Mouse (Mus musculus) kidney, adult 9 months (tissue): Measurements from ENCODE around the gene Ghsr.

Source experiments
- DNase-seq: peaks from one replicate; pipeline ENCODE4 v3.0.0; 2022

The Ghsr gene

DNA sequence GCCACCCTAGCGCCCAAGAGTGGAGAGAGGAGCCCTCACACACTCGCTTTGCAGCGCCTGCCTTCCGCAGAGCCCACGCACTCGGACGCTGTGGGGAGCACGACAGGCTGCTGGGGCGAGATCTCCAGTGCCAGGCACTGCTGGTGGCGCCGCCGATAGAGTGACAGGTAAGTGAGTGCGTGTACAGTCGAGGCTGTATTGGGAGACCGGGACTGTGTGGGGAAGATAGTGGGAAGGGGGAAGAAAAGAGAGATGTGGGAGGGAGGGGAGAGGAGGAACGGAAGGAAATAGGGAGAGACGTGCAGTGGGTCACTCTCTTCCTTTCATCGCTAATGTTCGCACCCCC is at the start of gene Ghsr:
Gene Ghsr, plus strand, starts transcription at position 76 of the 346 bp plus-strand sequence.
- DNase-seq, result no peak

DNA sequence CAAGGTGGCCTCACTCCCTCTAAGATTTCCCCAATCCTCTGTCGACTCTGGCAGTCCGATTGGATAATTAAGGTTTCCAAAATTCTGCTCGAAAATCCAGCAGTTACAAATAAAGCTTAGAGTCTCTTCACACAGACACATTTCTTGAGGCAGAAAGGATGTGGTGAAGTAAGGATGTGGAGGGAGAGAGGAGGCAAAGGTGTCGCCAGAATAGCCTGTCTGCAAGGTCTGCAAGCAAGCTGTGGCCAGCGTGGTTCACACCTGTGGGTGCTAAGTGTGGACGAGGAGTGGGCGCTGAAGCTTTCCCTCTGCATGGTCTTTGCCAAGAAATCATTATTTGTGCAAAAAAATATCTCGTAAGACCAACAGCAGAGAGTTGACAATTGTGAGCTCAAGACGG is 48.6 kb upstream of the Ghsr start:
- DNase-seq, result no peak

DNA sequence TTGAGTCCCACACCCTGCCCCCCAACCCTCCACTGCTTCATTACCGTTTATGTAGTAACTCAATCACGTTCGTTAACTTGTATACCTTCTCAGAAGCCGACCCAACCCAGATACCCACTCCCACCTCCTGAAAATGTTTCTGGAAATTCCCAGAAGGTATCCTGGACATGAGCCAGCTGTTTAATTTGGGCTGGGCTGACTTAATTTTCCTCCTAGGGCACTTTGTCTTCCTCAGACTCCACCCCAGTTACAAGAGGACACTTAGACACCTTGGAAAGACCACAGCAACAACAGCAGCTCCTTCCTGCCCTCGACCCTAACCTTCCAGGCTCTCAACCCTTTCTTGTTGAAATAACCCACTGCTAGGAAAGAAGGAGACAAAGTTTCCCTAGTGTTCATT is 47.6 kb upstream of the Ghsr start:
- peak; percentile 76 for DNase-seq

DNA sequence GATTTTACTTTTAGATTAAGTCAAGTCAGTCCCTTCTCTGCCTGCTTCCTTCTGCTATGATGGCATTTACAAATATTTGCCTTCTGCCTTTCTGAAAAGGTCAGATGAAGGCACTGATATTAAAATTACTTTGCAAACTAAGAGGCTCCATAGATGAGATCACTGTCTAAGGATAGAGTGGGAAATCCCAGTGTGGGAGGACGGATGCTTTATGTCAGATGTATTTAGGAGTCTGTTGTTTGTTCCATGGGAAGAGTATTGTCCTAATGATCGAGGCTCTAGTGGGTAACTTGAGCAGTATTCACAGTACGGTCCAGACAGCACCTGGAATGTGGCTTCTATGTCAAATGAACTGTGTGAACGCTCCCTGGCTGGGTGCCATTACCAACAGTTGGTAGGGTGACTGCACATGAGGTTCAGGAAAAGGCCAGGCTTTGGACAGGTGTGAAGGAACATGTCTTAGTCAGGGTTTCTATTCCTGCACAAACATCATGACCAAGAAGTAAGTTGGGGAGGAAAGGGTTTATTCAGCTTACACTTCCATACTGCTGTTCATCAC is 44.4 kb upstream of the Ghsr start:
- DNase-seq, result peak; percentile 79

DNA sequence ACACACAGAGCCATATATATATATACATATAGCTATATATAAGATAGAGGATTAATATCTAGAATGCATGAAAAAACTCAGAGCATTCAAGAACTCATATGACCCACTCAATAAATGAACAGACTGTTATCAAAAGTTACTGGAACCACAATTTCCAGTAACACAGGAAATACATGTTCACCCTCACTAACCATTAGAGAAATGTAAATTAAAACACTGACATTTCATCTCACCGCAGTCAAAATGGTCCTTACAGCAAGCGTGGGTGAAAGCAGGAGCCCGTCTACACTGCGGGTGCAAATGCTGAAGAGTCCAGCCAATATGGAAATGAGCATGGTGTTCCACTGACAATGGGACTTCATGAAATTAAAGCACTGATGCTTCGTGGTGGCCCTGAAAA is 40.4 kb upstream of the Ghsr start:
- no peak for DNase-seq

DNA sequence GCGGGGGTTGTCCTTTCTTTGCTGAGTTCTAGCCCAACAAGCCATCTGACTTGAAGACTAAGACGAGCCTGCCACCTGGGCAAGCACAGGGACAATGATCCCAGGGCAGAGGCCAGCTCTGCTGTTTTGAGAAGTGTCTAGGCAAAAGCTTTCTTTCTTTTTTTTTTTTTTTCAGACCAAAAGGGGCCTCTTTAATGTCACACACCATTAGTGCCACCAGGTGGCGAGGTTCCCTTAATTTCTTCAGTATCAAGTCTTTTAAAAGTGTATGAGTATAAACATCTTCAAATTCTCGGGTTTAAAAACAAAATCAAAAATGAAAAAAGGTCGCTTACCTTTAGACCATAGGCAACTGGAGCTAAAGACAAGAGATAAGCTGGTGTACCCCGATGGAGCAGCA is 32.7 kb upstream of the Ghsr start:
- DNase-seq, result peak; percentile 71

DNA sequence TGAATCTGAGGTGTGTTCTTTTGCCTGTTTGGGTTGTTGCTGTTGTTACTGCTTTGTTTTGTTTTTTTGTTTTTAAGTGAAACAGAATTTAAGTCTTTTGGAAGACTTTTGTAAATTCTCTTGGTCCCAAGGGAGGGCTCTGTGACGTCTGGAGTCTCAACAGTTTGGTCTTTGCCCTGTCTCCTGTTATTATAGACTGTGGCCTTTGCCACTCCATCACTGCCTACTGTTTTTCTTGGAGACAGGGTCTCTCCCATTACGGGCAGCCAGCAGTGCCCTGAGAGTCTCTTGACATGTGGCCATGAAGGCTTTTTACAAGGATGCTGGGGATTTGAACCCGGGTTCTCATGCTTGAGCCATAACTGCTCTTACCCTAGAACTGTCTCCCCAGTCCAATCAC is 32.3 kb upstream of the Ghsr start:
- peak; percentile 47 for DNase-seq

DNA sequence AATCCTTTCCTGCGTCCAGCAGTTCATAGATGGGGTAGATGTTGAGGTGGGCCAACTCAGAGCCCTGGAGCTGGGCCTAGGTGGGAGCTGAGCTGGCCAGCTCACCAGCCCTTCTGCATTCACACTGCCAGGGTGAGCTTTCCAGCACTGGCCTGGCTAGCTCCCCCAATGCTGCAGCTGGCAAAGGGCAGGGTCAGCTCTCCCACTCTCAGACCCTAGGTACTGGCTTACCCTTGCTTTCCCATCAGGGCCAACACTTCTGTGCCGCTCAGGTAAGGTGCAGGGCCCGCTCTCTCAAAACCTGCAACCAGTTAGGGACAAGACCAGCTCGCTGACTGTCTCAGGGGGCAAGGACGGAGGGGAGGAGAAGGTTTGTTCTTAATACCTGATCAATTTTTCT is 30.4 kb upstream of the Ghsr start:
- no peak for DNase-seq

DNA sequence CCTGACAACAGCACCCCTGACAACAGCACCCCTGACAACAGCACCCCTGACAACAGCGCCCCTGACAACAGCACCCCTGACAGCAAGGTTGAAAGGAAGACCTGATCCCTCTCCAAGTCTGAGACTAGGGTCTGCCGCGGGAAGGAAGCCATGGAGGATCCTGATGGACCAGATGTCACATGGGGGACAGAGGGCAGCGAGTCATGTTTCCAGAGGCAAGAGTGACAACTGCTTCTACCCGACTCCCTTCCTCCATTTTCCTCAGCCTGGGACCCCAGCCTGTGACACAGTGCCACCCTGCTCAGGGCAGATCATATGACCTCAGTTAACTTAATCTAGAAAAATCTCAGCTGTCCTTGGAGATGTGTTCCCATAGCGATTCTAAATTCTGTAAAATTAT is 28.7 kb upstream of the Ghsr start:
- DNase-seq, result no peak

DNA sequence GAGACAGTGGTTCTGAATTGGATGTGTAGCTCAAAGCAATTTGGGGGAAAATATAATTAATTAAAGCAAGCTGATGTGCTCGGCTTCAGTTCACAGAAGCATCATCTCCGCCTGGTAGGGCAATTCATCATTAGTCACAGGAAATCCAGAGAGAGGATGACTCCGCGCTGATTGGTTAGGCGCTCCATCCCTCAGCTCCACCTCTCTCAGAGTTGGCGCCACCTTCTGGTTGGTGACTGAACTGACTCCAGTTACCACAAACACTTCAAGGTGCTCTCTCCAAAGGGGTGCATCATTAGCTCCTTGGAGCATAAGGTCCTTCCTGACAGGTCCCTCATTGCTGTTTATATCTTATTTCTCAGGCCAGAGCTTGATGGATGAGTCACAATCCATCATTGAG is 25.6 kb upstream of the Ghsr start:
- DNase-seq, result peak; percentile 73

DNA sequence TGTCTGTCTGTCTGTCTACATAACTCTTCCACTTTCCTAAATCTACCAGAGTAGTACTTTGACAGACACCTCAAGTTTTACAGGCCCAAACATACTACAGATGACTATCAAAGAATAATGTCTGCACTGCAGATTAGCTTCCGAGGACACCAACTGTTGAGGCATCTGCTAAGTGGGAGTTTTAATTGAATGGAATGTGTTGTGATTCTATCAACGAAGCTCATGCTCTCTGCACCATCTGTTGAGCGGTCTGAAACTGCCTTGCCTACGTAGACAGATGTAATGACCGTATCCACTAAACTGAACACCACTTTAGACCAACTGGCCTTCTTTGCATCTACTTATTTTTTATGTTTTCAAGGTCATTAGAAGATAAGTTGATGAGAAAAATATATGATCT is 22.7 kb upstream of the Ghsr start:
- DNase-seq, result no peak

DNA sequence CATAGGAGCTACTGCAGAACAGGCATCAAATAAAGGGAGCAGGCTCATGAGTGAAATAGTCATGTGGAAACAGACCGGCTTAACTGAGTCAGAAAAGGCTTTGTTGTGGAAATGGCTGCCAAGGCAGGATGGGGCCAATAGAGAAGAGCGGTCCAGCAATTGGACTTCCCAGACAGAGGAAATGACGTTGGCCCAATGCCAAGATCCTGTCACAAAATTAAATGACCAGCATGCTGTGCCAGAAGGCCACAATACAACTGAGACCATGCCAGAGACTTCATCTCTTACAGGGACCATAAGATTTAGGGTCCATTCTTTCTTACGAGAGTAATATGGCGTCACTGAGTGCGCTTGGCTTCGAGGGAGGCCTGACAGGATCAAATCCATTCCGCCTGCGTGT is 20.0 kb upstream of the Ghsr start:
- DNase-seq, result peak; percentile 79

DNA sequence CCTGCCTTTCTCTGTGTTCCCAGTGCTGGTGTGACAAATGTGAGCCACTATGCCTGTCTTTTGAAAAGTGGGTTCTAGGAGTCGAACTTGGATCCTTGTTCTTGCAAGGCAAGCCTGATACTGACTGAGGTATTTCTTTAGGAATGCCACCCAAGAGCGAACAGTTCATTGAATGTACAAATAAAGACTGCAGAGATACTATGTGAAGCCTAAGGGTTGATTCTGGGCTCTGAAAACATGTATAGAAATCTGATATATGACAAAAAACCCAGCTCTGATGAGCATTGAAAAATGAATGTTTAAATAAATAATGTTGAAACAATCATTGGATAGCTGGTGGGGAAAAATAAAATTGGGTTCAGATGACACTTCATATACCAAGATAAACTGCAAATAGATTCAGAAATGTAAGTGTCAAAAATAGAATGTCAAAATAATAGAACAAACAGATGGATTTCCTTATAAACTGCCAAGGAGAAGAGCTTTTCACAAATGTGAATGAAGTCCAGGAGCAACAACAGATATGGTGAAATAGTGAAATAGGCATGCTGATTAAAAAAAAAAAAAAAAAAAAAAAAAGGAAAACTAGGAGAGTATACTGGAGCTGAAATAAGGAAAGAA is 11.9 kb upstream of the Ghsr start:
- DNase-seq, result no peak

DNA sequence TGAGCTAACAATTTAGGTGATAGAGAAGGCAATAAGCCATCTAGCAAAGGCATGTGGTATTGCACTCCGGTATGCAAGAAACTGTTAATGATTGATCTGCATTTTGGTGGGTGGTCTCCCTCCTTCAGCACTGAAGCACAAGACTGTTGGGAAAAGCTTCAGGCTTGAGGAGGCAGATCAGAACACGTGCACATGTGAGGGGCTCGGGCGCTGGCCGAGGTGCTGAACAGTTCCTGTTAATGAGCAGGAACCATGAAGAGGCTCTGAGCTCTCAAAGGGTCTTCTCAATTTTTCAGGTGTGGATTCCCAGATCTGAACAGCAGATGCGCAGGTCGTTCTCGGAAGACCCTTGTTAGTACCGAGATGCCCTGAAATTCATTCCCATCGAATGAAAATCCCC is 1.0 kb upstream of the Ghsr start:
- peak; percentile 32 for DNase-seq

DNA sequence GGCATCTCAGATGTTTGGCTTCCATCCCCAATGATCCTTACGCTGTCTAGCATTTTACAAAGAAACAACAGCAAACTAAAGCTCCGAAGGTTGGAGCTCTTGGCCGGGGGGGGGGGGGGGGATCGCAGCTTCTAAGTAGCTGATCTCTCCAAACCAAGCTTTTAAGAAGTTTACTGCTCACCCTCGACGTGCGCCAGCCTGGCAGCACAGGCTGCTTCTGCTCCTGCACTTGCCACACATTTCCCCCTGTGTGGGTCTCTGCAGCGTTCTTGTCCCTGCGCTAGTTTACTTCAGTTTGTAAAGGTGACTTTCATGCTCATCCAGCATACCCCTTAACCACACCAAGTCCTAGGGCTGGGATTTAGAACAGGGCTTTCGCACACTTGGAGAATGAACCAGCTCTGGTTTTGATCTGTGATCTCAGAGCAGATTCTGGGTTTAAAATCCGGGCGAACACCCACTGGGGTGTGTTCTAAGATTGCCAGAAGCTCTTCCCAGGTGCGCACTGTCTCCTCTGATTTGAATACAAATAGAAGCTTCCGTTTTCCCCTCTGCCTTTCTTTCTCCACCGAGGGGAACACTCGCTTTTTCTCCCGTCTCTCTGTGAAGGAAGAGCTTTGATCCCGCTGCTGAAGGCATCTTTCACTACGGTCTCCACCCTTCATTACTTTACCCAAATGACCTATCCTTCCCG is 422 bp upstream of the Ghsr start:
- DNase-seq, result no peak

DNA sequence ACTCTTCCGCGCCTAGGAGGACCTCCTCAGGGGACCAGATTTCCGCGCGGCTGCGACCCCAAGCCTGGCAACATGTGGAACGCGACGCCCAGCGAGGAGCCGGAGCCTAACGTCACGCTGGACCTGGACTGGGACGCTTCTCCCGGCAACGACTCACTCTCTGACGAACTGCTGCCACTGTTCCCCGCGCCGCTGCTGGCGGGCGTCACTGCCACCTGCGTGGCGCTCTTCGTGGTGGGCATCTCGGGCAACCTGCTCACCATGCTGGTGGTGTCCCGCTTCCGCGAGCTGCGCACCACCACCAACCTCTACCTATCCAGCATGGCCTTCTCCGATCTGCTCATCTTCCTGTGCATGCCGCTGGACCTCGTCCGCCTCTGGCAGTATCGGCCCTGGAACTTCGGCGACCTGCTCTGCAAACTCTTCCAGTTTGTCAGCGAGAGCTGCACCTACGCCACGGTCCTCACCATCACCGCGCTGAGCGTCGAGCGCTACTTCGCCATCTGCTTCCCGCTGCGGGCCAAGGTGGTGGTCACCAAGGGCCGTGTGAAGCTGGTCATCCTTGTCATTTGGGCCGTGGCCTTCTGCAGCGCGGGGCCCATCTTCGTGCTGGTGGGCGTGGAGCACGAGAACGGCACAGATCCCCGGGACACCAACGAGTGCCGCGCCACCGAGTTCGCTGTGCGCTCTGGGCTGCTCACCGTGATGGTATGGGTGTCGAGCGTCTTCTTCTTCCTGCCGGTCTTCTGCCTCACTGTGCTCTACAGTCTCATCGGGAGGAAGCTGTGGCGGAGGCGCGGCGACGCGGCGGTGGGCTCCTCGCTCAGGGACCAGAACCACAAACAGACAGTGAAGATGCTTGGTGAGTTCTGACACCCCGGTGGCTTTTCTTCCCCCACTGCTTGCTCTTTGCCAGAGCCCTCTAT is 837 bp downstream of the Ghsr start:
- DNase-seq, result no peak

DNA sequence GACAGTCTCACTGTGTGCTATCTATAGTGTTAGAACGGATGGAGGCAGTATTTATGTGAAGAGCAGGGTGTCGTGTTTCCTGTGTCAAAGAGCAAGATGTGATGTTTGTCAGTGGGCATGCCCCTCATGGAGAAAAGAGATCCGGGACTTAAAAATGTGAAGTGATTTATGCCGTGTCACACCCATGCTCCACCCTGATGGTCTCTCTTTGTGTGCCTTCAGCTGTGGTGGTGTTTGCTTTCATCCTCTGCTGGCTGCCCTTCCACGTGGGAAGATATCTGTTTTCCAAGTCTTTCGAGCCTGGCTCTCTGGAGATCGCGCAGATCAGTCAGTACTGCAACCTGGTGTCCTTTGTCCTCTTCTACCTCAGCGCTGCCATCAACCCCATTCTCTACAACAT is 3.2 kb downstream of the Ghsr start:
- no peak for DNase-seq

DNA sequence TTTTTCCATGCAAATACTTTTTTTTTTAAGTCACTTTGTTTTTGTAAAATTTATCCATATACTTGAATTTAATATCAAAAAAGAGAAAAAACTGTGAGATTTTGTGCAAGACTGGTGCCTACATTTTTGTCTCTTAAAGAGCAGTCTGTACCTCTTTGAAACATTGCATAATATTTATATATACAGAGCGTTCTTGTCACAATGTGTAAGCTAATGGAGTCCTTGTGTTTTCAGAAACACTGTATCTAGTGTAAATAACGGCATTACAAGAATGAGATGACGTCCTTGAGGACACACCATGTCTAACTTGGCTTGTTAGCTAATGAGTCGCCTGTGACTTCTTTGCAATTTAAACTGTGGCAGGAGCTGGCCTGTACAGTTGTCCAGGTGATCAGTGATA is 6.8 kb downstream of the Ghsr start:
- DNase-seq, result no peak

DNA sequence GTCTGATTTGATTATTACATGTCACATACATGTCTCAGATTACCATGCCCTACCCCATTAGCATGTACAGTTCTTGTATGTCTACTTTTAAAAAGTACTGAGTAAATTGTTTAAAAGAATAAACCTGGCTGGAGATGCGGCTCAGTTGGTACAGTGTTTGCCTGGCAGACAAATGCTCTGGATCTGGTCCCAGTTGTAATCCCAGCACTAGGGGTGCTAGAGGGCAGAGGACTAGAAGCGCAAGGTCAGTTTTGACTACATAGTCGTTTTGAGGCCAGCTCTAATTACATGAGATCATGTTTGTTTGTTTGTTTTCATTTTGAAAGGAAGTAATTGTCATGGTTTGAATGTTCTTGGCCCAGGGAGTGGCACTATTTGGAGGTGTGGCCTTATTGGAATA is 13.7 kb downstream of the Ghsr start:
- DNase-seq, result peak; percentile 14

DNA sequence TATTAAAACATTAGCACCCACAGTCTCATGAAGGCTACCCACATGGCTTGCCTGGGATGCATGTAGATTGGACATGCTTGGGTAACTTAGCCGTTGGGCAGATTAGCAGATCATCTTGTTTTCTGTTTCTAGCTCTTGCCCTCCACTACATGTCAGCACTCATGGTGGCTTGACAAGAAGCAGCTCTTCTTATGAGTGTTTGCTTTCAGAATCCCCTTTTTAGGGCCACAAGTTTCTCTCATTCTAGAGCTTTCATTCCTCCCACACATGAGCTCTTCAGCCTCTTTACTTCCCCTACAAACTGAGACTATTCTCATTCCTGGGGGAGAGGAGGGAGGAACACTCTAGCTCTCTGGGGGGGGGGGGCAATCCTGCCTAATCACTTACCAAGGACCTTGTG is 18.8 kb downstream of the Ghsr start:
- DNase-seq, result no peak

DNA sequence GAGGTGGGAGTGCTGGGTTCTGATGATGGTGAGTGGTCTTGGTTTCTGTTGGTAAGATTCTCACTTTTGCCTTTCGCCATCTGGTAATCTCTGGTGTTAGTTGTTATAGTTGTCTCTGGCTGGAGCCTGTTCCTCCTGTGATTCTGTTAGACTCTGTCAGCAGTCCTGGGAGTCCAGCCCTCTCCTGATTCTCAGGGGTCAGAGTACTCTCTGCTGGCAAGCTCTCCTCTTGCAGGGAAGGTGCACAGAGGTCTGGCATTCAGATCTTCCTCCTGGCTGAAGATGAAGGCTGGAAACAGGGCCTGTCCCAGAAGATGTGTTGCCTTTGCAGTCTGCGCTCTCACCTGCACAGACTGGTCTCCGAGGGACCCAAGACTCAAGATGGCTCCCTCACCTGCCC is 29.8 kb downstream of the Ghsr start:
- peak; percentile 51 for DNase-seq

DNA sequence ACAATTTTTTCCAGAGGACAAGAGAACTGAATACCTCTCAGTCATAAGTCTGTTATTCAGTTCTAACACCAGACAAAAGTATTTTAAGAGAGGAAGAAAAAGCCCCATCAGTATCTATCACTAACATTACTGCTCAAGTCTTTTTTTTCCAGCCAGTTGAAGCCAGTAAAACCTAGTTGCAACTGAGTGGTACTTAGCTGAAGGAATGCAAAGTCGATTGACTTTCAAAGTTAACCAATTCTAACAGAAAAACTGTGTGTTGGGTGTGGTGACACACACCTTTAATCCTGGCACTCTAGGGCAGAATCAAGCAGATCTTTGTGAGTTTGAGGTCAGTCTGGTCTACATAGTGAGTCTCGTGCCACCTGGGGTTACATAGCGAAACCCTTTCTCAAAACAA is 35.3 kb downstream of the Ghsr start:
- no peak for DNase-seq

DNA sequence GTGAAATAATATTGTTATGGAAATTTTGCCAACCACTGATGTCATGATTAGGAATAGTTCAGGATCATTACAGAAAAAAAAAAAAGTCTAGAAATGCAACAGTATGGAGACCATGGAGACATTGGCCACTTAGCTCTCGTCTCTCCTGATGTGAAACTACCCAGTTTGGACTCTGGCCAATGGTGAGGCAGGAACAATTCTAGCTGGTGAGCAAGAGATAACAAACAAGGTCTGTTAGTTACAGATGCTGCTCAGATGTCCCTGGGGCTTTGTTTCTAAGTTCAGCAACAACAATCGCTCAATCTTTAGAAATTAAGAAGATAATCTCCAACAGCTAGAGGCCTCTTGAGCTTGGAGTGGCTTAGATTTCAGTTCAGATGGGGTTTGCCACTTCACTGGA is 37.4 kb downstream of the Ghsr start:
- no peak for DNase-seq

DNA sequence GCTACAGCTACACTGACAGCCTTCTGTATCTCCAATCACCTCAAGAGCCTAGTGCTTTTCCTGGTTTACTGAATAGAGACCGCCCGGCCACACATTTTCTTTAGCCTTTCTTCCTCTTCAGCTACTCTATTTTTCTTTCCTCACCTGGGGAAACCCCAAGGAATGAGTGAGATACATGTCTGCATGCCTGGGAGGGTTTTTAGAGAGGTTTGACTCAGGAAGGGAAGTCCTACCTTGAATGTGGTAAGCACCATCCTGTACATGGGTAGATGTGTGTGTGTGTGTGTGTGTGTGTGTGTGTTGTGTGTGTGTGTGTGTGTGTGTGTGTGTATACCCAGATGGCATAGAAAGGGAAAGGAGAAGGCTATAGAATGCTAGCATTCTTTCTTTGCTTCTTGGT is 40.1 kb downstream of the Ghsr start:
- DNase-seq, result no peak
